Mouse (Mus musculus): ENCODE data around the gene Sox6. TPM values are rescaled to one million over a fixed set of nuclear protein-coding genes. Genes with fewer than 3 reads are reported as not detected.
"Not testable (repeated sequence)": the region's sequence is repeated elsewhere in the genome, so short reads cannot be mapped to it uniquely, and the experiment has no call there.

Gene Sox6
- total RNA-seq, 2 experiments from 2014 or later = 892 to 1,095 TPM

DNA sequence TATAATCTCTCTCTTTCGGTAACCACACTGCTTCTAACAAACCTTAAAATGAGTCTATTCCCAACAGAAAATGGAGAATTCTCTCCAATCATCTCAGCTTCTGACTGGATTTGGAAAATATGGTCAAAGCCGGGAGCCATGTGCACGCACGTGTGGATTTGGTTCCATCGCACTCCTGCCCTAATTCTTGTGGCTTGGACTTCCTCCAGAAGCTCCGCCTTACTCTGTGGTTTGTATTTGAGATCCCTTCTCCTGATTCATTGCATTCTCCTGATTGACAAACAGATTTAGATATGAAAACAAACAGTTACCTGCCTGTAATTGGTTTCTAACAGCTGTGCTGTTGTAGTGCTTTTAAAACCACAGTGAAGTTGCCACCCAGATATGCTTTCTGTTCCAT lies 351.9 kb downstream of the Sox6 start:
- ATAC-seq (replicated peaks; ENCODE audit: low FRiP score, poor library complexity, severe bottlenecking) = no peak

GRCm38 (mm10) chr7:115684142-115684541 lies 354.5 kb downstream of the Sox6 start:
- ATAC-seq (replicated peaks; ENCODE audit: low FRiP score, poor library complexity, severe bottlenecking) = no peak

DNA sequence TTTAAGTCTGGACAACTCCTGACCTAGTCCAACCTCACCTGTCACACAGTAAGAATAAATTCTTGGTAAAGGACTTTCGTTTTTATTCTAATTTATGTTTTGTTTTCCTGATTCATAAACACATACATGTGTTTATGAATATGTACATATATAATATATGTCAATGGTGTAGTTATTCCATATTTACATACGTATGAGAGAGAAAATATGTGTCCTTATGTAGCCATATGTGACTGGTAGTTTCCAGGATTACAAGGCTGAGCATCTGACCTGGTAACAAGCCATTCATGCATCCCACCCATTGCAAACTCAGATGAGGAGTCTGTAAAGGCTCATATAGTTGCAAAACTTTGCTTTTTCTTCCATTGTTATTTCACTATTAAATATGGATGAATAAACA lies 366.8 kb downstream of the Sox6 start:
- ATAC-seq (replicated peaks; ENCODE audit: low FRiP score, poor library complexity, severe bottlenecking) = no peak

- ATAC-seq (replicated peaks; ENCODE audit: low FRiP score, poor library complexity, severe bottlenecking) = no peak
These were observed 367.3 kb downstream of the Sox6 start for GRCm38 (mm10) chr7:115671272-115671671.

DNA sequence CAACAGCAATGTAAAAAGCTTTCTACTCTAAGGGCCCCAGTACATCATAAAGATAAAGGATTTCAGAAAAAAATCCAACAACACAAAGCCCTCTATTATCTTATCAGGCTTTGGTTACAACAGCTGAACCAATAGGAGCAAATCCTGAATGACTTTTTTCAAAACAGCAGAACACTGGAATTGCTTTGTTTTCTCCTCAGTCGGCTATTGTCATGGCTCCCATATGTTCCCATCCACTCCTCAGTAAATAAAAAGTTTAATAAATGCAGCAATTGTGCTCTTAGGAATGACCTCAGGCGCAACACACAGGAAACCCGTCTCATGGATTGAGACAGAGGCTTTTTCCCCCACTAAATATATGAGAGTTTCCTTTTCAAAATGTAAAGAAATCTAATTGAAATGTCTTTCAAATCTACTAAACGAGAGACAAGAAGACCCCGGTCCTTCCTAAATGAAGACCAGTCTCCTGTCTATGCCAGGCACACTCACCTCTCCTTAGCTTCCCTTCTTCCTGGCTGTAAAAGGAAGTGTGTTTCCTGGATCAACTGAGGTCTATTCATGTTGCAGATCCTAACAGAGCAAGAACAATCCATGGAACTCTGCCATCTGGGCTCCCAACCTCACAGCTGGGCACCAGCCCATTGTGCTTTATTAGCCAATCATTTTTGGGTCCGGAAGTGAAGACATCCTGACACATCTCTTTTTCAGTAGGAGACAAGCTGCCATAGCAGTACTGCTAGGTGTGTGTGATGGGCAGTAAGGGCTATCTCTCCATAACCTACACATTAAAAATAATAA lies 369.2 kb downstream of the Sox6 start:
- no peak for ATAC-seq (replicated peaks; ENCODE audit: low FRiP score, poor library complexity, severe bottlenecking)

GRCm38 (mm10) chr7:115666686-115667382 lies 371.8 kb downstream of the Sox6 start:
- ATAC-seq (replicated peaks; ENCODE audit: low FRiP score, poor library complexity, severe bottlenecking) = peak; percentile 50; the same call in 1 of the 2 replicates

DNA sequence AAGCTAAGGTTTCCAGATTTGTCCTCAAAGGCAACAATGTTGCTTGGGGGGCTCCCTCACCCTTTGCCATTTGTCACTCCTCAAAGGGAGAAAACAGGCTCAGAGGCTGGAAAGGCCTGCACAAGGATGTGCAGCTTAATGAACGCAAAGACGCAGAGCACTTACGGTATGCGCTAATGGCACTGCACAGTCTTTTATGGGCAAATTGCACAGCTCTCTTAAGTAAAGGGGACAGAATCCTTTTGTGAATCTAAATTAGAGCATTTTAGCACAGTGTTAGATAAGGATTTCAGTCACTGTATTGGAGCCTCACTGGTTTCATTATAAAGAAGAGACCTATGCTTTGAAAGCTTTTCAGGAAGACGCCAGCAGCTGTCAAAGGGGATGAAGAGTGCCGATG lies 375.2 kb downstream of the Sox6 start:
- no peak for ATAC-seq (replicated peaks; ENCODE audit: low FRiP score, poor library complexity, severe bottlenecking)

DNA sequence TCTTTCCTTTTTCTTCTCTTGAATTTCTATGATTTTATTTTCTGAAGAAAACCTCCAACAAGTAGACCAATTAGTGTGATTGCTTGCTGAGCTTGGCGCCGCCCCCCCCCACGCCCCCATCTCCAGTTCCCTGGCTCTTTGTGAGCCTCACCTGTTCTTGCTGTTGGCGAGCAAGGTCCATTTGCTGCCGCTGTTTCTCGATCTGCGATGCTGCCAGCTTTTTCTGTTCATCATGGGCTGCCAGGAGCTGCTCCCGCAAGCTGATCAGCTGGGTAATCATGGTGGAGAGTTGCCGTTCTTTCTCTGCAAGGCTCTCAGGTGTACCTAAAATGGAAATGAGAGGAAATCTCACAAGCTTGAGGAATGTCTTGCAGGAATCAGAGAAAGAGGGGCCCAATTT lies 376.5 kb downstream of the Sox6 start:
- ATAC-seq (replicated peaks; ENCODE audit: low FRiP score, poor library complexity, severe bottlenecking) = no peak

GRCm38 (mm10) chr7:115646696-115647095 lies 391.9 kb downstream of the Sox6 start:
- no peak for ATAC-seq (replicated peaks; ENCODE audit: low FRiP score, poor library complexity, severe bottlenecking)

DNA sequence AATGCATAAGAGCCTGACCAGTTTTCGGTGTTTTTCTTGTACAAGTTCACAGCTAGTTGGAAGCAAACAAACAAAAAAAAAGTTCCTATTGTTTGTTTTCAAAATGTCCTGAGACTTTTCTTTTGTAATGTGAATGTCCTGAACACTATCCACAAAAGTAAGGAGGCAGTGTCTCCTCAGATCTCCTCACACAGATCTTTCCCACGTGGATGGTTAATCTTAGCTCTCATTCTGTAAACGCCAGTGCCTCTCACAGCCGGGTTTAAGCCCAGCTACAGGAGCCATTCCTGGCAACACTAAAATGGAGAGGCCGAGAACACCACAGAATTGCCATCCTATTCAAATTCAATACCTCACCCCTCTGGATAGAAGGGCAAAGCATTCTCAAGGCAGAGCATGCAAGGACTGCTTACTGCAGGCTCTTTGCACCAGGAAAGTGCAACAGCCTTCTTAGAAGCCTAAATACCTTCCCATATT lies 392.6 kb downstream of the Sox6 start:
- ATAC-seq (replicated peaks; ENCODE audit: low FRiP score, poor library complexity, severe bottlenecking) = no peak

- no peak for ATAC-seq (replicated peaks; ENCODE audit: low FRiP score, poor library complexity, severe bottlenecking)
These were observed 393.2 kb downstream of the Sox6 start for GRCm38 (mm10) chr7:115645272-115645970.

GRCm38 (mm10) chr7:115630691-115631090 lies 407.9 kb downstream of the Sox6 start:
- ATAC-seq (replicated peaks; ENCODE audit: low FRiP score, poor library complexity, severe bottlenecking) = no peak

GRCm38 (mm10) chr7:115630287-115630686 lies 408.3 kb downstream of the Sox6 start:
- ATAC-seq (replicated peaks; ENCODE audit: low FRiP score, poor library complexity, severe bottlenecking) = no peak

GRCm38 (mm10) chr7:115628766-115629165 lies 409.8 kb downstream of the Sox6 start:
- no peak for ATAC-seq (replicated peaks; ENCODE audit: low FRiP score, poor library complexity, severe bottlenecking)

DNA sequence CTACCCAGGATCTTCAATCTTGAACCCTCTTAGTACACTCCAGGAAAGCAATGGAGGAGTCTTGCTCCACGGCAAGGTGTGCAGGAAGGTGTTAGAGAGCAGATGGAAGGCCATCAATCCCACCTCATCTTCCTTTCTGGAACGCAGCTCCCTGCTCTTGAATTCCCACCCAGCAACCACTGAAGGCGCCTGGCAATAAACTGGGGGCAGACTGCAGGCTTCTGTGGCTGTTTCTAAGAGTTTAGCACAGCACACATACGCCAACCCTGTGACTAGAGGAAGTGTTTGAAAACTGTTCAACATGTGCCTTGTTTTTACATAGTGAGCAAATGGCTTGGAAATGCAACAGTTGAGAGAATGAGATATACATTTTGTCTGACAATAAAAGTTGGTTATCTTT lies 412.6 kb downstream of the Sox6 start:
- ATAC-seq (replicated peaks; ENCODE audit: low FRiP score, poor library complexity, severe bottlenecking) = no peak

DNA sequence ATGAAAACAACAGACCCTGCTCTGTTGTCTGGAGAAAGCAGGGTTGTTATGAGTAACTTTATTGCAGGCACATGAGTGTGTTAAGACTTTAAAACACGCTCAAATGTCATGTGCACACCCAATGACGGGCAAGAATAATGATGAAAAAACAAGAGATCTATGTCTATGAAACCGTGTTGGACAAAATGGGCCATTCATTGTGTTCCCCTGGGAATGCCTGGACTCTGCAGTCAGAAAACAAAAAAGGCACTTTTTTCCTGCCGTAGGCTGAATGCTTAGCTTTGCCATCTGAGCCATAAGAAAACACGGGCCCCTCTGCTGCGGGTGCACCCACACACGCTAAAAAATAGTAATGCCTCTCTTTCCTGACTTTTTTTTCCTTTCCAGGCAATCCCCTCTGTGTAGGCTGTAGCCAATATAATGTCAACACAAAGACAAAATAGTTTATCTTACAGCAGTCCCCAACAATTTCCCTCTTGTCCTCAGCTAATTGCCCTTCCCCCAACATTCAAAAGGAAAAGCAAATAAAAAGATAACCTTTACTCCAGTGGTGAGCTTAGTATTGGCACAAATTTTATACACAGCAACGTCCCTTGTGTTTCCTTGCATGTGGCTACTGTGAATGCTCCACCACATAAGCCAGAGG lies 413.6 kb downstream of the Sox6 start:
- no peak for ATAC-seq (replicated peaks; ENCODE audit: low FRiP score, poor library complexity, severe bottlenecking)

DNA sequence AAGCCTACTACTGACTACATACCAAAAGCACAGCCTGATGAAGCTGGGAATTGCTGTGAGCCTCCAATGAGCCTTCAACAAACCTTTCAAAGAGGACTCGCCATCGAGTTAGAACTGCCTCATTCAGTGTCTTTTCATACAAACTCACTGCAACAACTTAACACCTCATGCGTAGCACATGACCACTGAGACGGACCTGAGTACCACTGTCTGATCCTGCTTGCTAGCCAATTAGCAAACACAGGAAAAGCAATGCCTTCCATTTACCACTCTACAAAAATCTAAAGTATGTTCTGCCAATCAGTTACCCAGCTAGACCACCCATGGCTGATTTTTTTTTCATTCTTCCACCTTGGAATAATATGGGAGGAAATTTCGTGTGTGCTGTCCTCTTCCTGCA lies 414.1 kb downstream of the Sox6 start:
- ATAC-seq (replicated peaks; ENCODE audit: low FRiP score, poor library complexity, severe bottlenecking) = no peak

DNA sequence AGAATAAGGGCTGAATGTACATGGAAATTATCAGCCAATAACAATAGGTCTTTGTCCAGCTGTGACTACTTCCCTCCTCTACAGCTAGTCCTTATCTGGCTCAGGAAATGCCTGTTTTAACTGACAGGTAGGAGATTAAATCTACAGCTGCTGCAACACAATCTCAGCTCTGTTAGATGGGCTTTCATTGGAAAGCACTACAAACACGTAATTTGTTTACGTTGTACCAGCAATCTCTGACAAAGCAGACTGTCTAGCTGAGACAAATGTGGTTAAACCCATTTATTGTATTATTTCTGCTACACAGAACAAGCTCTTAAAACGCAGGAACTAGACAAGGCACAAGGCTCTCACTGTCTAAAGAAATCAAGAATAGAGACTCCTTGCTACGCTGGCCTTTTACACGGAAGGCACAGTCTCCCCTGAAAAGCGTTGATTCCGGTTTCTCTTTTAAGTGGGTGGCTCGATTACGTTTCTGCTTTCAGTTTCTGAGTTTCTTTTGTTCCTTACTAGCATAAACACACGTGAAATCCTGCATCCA lies 422.8 kb downstream of the Sox6 start:
- no peak for ATAC-seq (replicated peaks; ENCODE audit: low FRiP score, poor library complexity, severe bottlenecking)

DNA sequence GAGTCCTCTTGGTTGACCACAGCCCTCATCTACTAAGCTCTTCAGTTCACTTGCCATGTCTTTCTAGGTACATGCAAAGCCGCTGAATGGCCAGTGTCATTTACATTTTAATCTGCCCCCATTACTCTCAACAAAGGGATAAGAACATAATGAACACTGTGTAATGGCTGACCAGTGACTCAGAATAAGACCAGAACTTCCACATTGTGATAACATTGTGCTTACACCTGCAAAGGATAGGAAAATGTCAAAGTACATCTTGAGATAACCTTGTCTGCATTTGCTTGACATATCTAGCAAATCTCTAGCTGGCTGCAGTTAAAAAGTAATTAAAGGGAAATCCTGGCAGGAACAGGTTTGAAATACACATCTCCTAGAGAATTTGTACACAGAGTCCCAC lies 431.1 kb downstream of the Sox6 start:
- ATAC-seq (replicated peaks; ENCODE audit: low FRiP score, poor library complexity, severe bottlenecking) = no peak

- ATAC-seq (replicated peaks; ENCODE audit: low FRiP score, poor library complexity, severe bottlenecking) = not testable (repeated sequence)
These were observed 432.5 kb downstream of the Sox6 start for GRCm38 (mm10) chr7:115606125-115606524.
